Mouse (Mus musculus) kidney, adult 11 months (tissue): ENCODE measurements around the gene Cryba4.

ENCODE experiments used
- DNase-seq: peaks from one replicate; pipeline ENCODE4 v3.0.0; 2022

Cryba4 gene

DNA sequence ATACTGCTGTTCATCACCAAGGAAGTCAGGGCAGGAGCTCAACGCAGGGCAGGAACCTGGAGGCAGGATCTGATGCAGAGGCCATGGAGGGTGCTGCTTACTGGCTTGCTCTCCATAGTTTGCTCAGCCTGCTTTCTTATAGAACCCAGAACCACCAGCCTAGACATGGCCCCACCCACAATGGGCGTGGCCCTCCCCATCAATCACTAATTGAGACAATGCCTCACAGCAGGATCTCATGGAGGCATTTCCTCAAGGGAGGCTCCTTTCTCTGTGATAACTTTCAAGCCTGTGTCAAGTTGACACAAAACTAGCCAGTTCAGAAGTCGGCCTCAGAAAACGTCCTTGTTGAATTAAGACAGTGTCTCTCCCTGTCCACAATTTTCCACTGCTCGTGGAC, 16.5 kb downstream of the Cryba4 start:
- no peak for DNase-seq

DNA sequence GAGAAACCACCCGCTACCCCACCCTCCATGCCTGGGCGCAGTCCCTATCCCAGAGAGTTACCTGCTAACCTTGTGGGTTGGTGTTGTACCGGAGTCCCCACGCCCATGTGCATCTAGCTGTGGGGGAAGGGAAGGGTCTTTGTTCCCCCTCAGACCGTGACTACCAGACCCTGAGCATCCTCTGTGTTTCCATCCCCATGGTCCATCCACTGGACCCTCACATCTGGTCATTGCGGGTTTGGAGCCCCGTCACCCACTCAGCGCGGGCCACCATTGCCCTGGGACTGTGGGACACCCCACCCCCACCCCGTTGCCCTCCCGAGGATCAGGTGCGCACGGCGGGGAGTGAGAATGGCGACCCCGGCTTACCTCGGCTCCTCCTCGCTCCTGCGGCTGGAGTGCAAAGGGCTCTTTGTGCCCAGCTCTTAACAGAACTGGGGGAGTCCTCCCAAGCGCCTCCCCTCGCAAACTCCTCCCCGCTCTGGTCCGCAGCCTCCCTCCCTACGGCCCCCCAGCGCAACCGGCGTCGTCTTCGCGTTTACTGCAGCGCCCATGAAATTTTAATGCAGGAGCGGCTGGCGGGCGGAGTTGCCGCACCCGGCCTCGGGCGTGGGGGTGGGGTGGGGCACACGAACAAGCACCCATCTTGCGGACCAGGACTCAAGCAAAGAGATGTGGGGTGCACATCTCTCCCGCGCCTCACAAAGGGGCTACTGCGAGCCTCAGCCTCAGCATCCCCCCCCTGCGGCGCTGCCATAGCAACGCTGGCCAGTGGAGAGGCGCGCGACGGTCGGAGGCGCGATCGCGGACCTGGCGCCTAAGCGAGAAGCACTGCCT, 23.9 kb downstream of the Cryba4 start:
- DNase-seq = no peak

- DNase-seq = no peak
These were observed 24.4 kb downstream of the Cryba4 start for GRCm38 (mm10) chr5:112227898-112228239.

- DNase-seq = no peak
These were observed 25.0 kb downstream of the Cryba4 start for GRCm38 (mm10) chr5:112227354-112227753.

GRCm38 (mm10) chr5:112225591-112225990, 26.7 kb downstream of the Cryba4 start:
- no peak for DNase-seq

GRCm38 (mm10) chr5:112220203-112220602, 32.1 kb downstream of the Cryba4 start:
- no peak for DNase-seq

DNA sequence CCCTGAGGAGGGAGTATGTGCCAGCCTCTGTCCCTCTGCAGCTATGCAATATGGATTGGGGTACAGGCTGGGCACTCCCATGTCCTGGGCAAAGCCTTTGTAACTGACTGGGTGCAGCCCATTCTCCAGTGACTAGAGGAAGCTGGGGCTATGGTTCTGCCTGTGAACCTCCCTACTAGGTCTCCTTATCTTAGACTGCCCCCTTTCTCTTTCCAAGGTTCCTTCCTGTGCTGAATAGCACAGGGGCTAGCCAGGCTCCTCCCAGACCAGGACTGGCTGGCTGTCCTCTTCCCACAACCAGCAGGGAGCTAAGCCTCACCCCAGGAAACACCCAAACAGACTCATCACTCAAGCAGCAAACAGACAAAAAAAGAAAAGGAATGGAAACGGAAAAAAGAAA, 32.9 kb downstream of the Cryba4 start:
- no peak for DNase-seq

DNA sequence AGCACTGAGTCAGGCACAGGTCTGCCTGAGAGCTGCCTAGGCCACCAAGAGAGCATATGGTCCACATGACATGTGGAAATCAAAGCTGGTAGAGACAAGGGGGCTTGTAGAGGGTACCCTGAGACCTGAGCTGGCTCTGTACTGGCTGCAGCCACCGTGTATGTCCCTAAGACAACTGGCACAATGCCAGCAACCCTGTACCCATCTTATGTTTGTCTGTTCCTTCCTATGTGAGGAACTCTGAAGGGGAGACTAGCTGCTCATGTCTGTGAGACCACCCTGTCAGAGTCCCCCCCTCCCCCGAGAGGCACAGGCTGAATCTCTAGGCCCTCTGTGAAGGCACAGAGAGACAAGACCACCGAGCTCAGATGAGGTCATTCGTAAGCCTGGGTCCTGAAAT, 33.6 kb downstream of the Cryba4 start:
- DNase-seq = no peak

DNA sequence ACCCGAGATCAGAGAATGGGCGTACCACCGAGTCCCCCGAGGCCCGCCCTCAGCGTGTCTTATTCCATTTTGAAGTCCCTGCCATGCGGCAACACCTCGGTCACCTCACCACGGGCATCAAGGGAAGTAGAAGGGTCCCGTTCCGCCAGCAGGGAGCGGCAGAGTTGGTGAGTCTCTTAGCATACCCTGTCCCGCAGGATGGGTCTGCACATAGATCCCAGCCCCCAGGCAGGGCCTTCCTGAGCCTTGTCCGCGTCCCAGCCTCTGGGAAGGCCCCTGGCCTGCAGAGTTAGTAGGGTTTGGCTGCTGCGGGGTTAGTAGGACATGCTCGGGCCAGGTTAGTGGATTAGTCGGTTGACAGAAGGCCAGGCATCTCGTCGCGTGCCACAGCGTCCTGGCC, 35.3 kb downstream of the Cryba4 start:
- DNase-seq = no peak

DNA sequence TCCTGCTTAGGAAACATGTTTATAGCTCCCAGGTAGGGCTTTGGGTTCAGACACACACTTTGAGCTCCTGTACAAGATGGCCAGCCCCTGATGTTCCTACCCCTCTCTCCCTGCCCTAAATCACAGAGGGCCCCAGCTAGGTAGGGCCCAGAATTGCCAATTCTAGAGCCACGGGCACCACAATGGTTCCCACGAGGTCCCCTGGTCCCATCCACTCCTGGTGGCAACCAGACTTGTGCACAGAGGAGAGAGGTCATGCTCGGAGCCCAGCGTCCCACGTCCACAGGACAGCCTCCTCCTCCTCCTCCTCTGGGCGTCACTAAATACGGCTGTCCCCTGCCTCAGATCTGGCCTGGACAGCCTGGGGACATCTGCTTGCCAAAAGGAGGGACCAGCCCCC, 36.0 kb downstream of the Cryba4 start:
- no peak for DNase-seq

DNA sequence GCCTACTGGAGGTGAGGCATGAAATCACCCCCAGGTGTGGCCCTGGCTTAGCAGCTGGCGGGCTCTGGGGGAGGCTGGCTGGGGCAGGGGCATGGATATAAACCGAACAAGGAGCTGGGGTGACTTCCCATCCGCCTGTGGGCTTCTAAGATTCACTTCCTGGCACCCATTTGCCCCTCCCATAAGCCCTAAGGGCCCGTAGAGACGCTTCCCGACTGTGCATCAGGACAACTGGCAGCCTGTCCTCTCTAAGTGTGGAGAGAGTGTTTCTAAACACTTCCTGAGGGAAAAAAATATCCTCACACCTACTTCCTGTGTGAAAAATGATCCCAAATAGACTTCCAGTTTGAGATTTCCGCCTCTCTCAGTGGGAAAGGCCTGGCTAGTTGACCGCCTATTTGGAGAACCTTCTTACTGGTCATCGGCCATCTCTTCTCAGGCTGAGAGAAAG, 36.5 kb downstream of the Cryba4 start:
- no peak for DNase-seq

DNA sequence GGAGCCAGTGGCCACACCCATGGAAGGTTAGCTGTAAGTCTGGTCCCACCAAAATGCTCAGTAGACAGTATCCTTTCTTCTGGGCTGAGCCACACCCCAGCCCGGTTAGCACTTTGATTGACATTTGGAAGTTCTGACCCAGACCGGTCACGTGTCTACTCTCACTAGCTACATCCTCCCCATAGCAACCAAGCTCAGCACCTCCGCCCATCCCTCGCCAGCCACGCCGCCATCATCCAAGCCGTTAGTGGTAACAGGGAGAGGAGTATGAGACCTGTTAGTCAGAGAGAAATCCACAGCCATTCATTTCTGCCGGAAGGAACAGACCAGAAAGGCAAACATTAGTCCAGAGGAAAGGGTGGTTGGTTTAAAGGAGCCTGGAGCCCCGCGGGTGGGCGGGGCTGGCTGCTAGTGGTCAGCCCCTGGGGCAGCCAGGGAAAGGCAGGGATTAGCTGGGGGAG, 37.0 kb downstream of the Cryba4 start:
- no peak for DNase-seq

DNA sequence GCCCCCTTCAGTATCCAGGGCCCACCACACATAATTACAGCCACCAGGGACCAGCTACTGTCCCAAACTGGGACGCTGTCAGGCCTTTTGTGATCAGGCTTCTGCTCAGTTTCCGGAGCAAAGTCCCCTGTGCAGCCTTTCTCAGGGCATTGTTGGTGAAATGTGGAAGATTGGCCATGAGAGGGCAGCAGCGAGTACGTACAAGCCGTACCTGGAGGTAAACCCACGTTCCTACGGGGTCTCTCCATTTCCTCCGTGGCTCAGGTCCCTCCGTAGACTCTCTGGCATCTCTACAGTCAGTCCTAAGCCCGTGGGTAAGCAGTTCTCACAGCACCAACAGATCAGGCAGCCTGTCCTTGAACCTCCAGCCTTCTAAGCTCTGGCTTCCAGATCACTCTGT, 37.9 kb downstream of the Cryba4 start:
- peak; percentile 24 for DNase-seq

DNA sequence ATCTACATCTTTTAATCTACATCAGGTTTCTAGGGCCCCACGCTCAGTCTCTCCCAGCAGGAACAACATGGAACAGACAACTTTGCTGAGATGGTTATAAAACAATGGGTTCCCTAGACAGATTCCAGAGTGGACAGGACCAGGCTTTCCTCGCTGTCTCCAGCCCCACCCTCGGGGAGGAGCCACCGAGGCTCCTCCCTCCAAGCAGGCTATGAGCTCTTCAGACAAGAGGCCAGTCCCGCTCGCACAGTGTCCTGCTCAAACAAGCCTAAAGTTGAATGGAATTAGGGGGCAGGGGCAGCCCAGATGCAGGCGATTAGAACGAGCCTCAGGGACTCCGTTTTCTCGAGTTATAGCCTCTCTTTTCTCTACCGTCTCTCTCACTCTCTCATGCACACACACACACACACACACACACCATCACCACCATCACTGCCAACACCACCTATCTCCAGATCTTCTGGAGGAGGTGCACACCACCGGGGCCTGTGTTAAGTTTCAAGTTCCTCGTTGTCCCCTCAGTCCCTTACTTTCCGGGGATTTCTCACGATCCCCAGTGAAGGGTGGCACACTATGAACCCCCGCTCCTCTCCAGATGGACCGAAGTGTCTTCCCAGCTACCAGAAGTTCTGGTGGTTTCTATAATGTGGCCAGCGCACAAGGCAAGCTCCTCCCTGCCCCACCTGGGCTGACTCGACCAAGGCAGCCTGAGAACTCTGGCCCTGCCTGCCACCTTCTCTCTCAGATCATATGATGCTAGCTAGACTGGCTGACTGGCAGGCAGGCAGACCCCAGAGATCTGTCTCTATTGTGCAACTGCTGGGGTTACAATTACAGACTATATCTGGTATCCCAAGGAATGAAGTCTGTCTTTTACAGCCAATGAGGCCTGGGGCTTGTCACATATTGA, 38.7 kb downstream of the Cryba4 start:
- no peak for DNase-seq

GRCm38 (mm10) chr5:112212711-112213264, 39.5 kb downstream of the Cryba4 start:
- DNase-seq = no peak

DNA sequence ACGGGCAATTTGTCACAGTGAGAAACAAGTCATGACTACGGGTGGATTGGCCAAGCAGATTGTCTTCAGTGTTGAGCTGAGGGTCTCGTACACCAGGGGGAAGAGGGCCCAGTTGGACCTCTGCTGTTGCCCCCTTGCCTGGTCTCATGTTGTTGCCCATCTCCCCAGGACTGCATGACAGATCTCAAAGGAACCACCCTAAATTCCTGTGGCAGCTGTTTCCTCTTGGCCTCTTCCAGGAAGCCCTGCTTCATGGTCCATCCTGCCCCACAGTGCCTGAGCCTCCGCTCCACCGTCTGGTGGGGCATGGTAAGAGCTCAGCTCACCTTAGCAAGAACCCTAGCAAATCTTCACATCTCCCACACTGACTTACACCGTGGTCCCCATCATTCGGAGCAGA, 40.4 kb downstream of the Cryba4 start:
- no peak for DNase-seq

DNA sequence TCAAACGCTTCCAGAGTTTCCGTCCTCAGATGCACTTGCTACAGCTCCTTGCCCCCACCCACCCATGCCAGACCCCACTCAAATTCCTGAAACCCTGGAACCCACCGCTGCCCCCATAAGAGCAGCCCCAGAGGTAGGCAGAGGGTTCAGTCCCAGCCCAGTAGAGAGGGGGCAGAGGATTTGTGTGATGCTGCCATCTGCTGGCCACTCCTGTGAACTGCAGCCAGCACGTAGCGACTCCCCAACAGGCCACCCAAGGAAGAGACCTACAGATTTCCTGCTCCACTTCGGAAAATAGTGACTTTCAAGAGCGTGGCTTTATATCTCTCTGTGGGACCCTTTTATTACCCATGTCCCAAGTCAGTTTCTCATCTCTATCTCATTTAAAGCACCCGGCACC, 42.2 kb downstream of the Cryba4 start:
- DNase-seq = no peak

DNA sequence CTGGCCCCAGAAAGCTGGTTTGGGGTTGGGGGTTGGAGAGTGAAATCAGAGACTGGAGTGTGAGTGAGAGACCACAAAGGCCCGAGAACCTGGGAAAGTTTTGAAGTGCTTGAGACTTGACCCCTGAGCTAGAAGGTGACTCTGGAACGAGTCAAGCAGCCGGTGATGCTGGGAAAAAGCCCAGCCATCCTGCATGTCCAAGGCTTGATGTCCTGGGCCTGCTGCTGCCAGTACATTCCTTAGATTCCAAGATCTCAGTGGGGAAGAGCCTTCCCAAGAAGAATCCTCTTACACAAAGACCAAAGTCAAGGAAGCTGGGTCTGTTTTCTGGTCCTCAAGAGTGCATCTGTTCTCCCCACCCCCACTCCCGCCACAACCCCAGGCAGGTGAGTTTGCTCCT, 44.0 kb downstream of the Cryba4 start:
- DNase-seq = no peak

- no peak for DNase-seq
These were observed 45.6 kb downstream of the Cryba4 start for GRCm38 (mm10) chr5:112206543-112207255.

GRCm38 (mm10) chr5:112199656-112200055, 52.7 kb downstream of the Cryba4 start:
- no peak for DNase-seq
